Mouse (Mus musculus): Measurements from ENCODE around the gene Vwa7. TPM values are rescaled to one million over a fixed set of nuclear protein-coding genes. Genes with fewer than 3 reads are reported as not detected.

Vwa7 gene
- polyA plus RNA-seq, 1 experiment: 0.05 TPM

- Histone ChIP-seq H3K36me3 (ENCODE audit: control insufficient read depth, insufficient read depth) (peaks cover 16% of the 10 kb centered on the region), H3K27me3 (ENCODE audit: control insufficient read depth, insufficient read depth, insufficient read length) (no peaks in the 10 kb centered on the region), H3K4me3 (no peak overlapping the region), H3K79me2 (ENCODE audit: control insufficient read depth, insufficient read depth) (peaks cover 6% of the 10 kb centered on the region), H3K4me2 (ENCODE audit: low read depth) (no peak overlapping the region), H3ac (ENCODE audit: control insufficient read depth, insufficient read length) (no peak overlapping the region)
- TF ChIP-seq TCF3 (IDR thresholded peaks at IDR 0.05; ENCODE audit: insufficient read length, low read depth) (no peak), USF1 (IDR thresholded peaks at IDR 0.05; ENCODE audit: low read depth) (no peak), MYOG (IDR thresholded peaks at IDR 0.05; ENCODE audit: control insufficient read depth in 1 of 3, insufficient read depth in 1 of 3, insufficient read length in 2 of 3, low read depth in 2 of 3) (no peak), MYOD1 (IDR thresholded peaks at IDR 0.05; ENCODE audit: control insufficient read depth in 1 of 3, insufficient read length in 2 of 3, low read depth in 2 of 3) (no peak), POLR2A (IDR thresholded peaks at IDR 0.05; ENCODE audit: insufficient read length, low read depth) (no peak), TCF12 (IDR thresholded peaks at IDR 0.05; ENCODE audit: insufficient read depth, poor library complexity, severe bottlenecking) (no peak), REST (IDR thresholded peaks at IDR 0.05; ENCODE audit: insufficient read depth, insufficient read length) (no peak), E2F4 (IDR thresholded peaks at IDR 0.05; ENCODE audit: insufficient read depth) (no peak), SRF (IDR thresholded peaks at IDR 0.05; ENCODE audit: control insufficient read depth, insufficient read length, low read depth) (no peak), POLR2AphosphoS2 (IDR thresholded peaks at IDR 0.05; ENCODE audit: insufficient read length, low read depth) (no peak)
These were observed 44.4 kb downstream of the Vwa7 start for GRCm38 (mm10) chr17:35060737-35061297.

GRCm38 (mm10) chr17:35061299-35061698 lies 44.9 kb downstream of the Vwa7 start:
- no peak for TF ChIP-seq POLR2A (IDR thresholded peaks at IDR 0.05; ENCODE audit: insufficient read length, low read depth)
- no peak for TF ChIP-seq MYOG (IDR thresholded peaks at IDR 0.05; ENCODE audit: control insufficient read depth in 1 of 3, insufficient read depth in 1 of 3, insufficient read length in 2 of 3, low read depth in 2 of 3)
- no peak for TF ChIP-seq MYOD1 (IDR thresholded peaks at IDR 0.05; ENCODE audit: control insufficient read depth in 1 of 3, insufficient read length in 2 of 3, low read depth in 2 of 3)
- TF ChIP-seq MAX (IDR thresholded peaks at IDR 0.05; ENCODE audit: low read depth): no peak
- TF ChIP-seq TCF12 (IDR thresholded peaks at IDR 0.05; ENCODE audit: insufficient read depth, poor library complexity, severe bottlenecking): no peak
- no peak for TF ChIP-seq SRF (IDR thresholded peaks at IDR 0.05; ENCODE audit: control insufficient read depth, insufficient read length, low read depth)
- no peak for TF ChIP-seq USF1 (IDR thresholded peaks at IDR 0.05; ENCODE audit: low read depth)
- TF ChIP-seq CEBPB (IDR thresholded peaks at IDR 0.05; ENCODE audit: insufficient read depth, poor library complexity, severe bottlenecking): no peak
- no peak for TF ChIP-seq TCF3 (IDR thresholded peaks at IDR 0.05; ENCODE audit: insufficient read length, low read depth)
- TF ChIP-seq POLR2AphosphoS2 (IDR thresholded peaks at IDR 0.05; ENCODE audit: insufficient read length, low read depth): no peak
- TF ChIP-seq E2F4 (IDR thresholded peaks at IDR 0.05; ENCODE audit: insufficient read depth): no peak
- peaks cover 12% of the 10 kb centered on the region for H3K36me3 ChIP-seq (ENCODE audit: control insufficient read depth, insufficient read depth)
- H3K4me3 ChIP-seq: no peak overlapping the region

GRCm38 (mm10) chr17:35063466-35063865 lies 47.1 kb downstream of the Vwa7 start:
- H3K79me2 ChIP-seq (ENCODE audit: control insufficient read depth, insufficient read depth): peaks cover 6% of the 10 kb centered on the region
- TF ChIP-seq USF1 (IDR thresholded peaks at IDR 0.05; ENCODE audit: low read depth) (no peak), E2F4 (IDR thresholded peaks at IDR 0.05; ENCODE audit: insufficient read depth) (no peak), MYOD1 (IDR thresholded peaks at IDR 0.05; ENCODE audit: control insufficient read depth in 1 of 3, insufficient read length in 2 of 3, low read depth in 2 of 3) (no peak), POLR2A (IDR thresholded peaks at IDR 0.05; ENCODE audit: insufficient read length, low read depth) (no peak), TCF12 (IDR thresholded peaks at IDR 0.05; ENCODE audit: insufficient read depth, poor library complexity, severe bottlenecking) (no peak), MYOG (IDR thresholded peaks at IDR 0.05; ENCODE audit: control insufficient read depth in 1 of 3, insufficient read depth in 1 of 3, insufficient read length in 2 of 3, low read depth in 2 of 3) (no peak), TCF3 (IDR thresholded peaks at IDR 0.05; ENCODE audit: insufficient read length, low read depth) (no peak), CEBPB (IDR thresholded peaks at IDR 0.05; ENCODE audit: insufficient read depth, poor library complexity, severe bottlenecking) (no peak), SRF (IDR thresholded peaks at IDR 0.05; ENCODE audit: control insufficient read depth, insufficient read length, low read depth) (no peak), POLR2AphosphoS2 (IDR thresholded peaks at IDR 0.05; ENCODE audit: insufficient read length, low read depth) (no peak), REST (IDR thresholded peaks at IDR 0.05; ENCODE audit: insufficient read depth, insufficient read length) (no peak), MAX (IDR thresholded peaks at IDR 0.05; ENCODE audit: low read depth) (no peak)
- peaks cover 3% of the 10 kb centered on the region for H3K36me3 ChIP-seq (ENCODE audit: control insufficient read depth, insufficient read depth)
- no peak overlapping the region for H3ac ChIP-seq (ENCODE audit: control insufficient read depth, insufficient read length)
- no peak overlapping the region for H3K4me2 ChIP-seq (ENCODE audit: low read depth)
- no peaks in the 10 kb centered on the region for H3K27me3 ChIP-seq (ENCODE audit: control insufficient read depth, insufficient read depth, insufficient read length)
- H3K4me3 ChIP-seq: no peak overlapping the region

More at GRCm38 (mm10) chr17:35061299-35061698, 44.9 kb downstream of the Vwa7 start:
- H3K4me2 ChIP-seq (ENCODE audit: low read depth): no peak overlapping the region
- H3K27me3 ChIP-seq (ENCODE audit: control insufficient read depth, insufficient read depth, insufficient read length): no peaks in the 10 kb centered on the region
- H3ac ChIP-seq (ENCODE audit: control insufficient read depth, insufficient read length): no peak overlapping the region
- H3K79me2 ChIP-seq (ENCODE audit: control insufficient read depth, insufficient read depth): peaks cover 6% of the 10 kb centered on the region

GRCm38 (mm10) chr17:35064378-35064877 lies 48.0 kb downstream of the Vwa7 start:
- Histone ChIP-seq H3K36me3 (ENCODE audit: control insufficient read depth, insufficient read depth) (no peaks in the 10 kb centered on the region), H3ac (ENCODE audit: control insufficient read depth, insufficient read length) (no peak overlapping the region), H3K27me3 (ENCODE audit: control insufficient read depth, insufficient read depth, insufficient read length) (no peaks in the 10 kb centered on the region), H3K79me2 (ENCODE audit: control insufficient read depth, insufficient read depth) (peaks cover 6% of the 10 kb centered on the region), H3K4me3 (no peak overlapping the region), H3K4me2 (ENCODE audit: low read depth) (no peak overlapping the region)
- no peak for TF ChIP-seq TCF12 (IDR thresholded peaks at IDR 0.05; ENCODE audit: insufficient read depth, poor library complexity, severe bottlenecking)

All from myocyte (in vitro differentiated cells).